23 mouse cellular contexts compared by ENCODE assay signal in the genomic region with DNA sequence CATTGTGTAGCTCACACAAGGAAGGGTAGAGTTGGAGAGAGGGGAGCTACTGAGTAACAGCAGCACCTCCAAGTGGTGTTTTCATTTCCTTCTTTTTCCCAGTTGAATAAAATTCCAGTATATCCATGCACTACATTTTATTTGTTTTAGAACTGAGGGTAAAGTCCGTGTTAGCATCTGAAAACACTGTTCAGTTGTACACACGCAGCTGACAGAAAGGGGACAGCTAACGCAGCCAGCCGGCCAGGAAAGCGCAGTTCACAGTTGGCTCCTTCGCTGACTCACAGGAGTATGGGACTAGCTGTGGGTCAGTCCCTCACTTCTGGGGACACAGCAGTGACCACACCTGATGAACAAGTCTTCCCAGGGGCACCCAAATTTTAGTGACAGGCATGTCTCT. TPM values are rescaled to one million over a fixed set of nuclear protein-coding genes. Genes with fewer than 3 reads are reported as not detected.
DNase-seq lines count a peak whose midpoint lies in the region; ATAC-seq and TF ChIP-seq lines count a peak whose summit lies in the region.
"Had no signal": no experiment of that assay in that cellular context is flagged by ENCODE, and none has a peak within 500 bp of the region (broad histone marks: within the 10 kb centered on the region; RNA-seq: fewer than 3 reads in every experiment).

No protein-coding gene starts in this region.

- no peaks in the 10 kb centered on the region for H3K36me3 ChIP-seq in intestine, postnatal 0 days (ENCODE audit: control insufficient read depth, insufficient read depth)
- H3K36me3 ChIP-seq in intestine, embryonic 16.5 days (ENCODE audit: control insufficient read depth, insufficient read depth, low read length): no peaks in the 10 kb centered on the region
- no peaks in the 10 kb centered on the region for H3K36me3 ChIP-seq in liver, embryonic 16.5 days (ENCODE audit: control insufficient read depth, insufficient read depth)
- no peaks in the 10 kb centered on the region for H3K36me3 ChIP-seq in liver, embryonic 11.5 days (ENCODE audit: control insufficient read depth, insufficient read depth, low read length)
- H3K36me3 ChIP-seq in midbrain, embryonic 10.5 days: no peaks in the 10 kb centered on the region
- no peaks in the 10 kb centered on the region for H3K36me3 ChIP-seq in midbrain, embryonic 15.5 days (replicated peaks)
- H3K36me3 ChIP-seq: forebrain, embryonic 10.5 days; heart, embryonic 10.5 days; heart, embryonic 13.5 days had no signal

- ATAC-seq in intestine, postnatal 0 days: no peak
- no peak for ATAC-seq in intestine, embryonic 16.5 days
- peak; percentile 54 for ATAC-seq in liver, embryonic 16.5 days (ENCODE audit: low read depth)
- no peak for ATAC-seq in liver, embryonic 11.5 days (replicated peaks; ENCODE audit: low FRiP score)
- no peak for ATAC-seq in midbrain, embryonic 15.5 days (replicated peaks)
- ATAC-seq: forebrain, embryonic 13.5 days; forebrain, embryonic 16.5 days; Patski had no signal

- H3K4me2 ChIP-seq in intestine, postnatal 0 days (replicated peaks; ENCODE audit: low read depth): no peak overlapping the region
- no peak overlapping the region for H3K4me2 ChIP-seq in intestine, embryonic 16.5 days (ENCODE audit: low read depth, low read length)
- no peak overlapping the region for H3K4me2 ChIP-seq in liver, embryonic 16.5 days (ENCODE audit: low read depth, low read length)
- no peak overlapping the region for H3K4me2 ChIP-seq in liver, embryonic 11.5 days
- H3K4me2 ChIP-seq in midbrain, embryonic 15.5 days: no peak overlapping the region
- H3K4me2 ChIP-seq: forebrain, embryonic 13.5 days; heart, embryonic 13.5 days had no signal

- H3K4me1 ChIP-seq in intestine, postnatal 0 days (replicated peaks; ENCODE audit: control insufficient read depth, insufficient read depth, low read length): no peaks in the 10 kb centered on the region
- H3K4me1 ChIP-seq in intestine, embryonic 16.5 days (ENCODE audit: control insufficient read depth, insufficient read depth, low read length): no peaks in the 10 kb centered on the region
- no peaks in the 10 kb centered on the region for H3K4me1 ChIP-seq in liver, embryonic 16.5 days (ENCODE audit: control insufficient read depth, low read depth, low read length)
- no peaks in the 10 kb centered on the region for H3K4me1 ChIP-seq in liver, embryonic 11.5 days (replicated peaks; ENCODE audit: control insufficient read depth, insufficient read depth, low read length)
- H3K4me1 ChIP-seq in midbrain, embryonic 10.5 days: peaks cover 23% of the 10 kb centered on the region
- 0 out of 2 replicates have a peak, but pooled peaks cover 2% of the 10 kb centered on the region for H3K4me1 ChIP-seq in midbrain, embryonic 15.5 days
- H3K4me1 ChIP-seq: forebrain, embryonic 13.5 days; heart, embryonic 10.5 days; heart, embryonic 13.5 days had no signal

- WGBS in intestine, postnatal 0 days: 57% methylated on average over 6 of the region's 6 CpGs
- WGBS in intestine, embryonic 16.5 days: 76% methylated on average over 6 of the region's 6 CpGs
- 68% methylated on average over 6 of the region's 6 CpGs for WGBS in liver, embryonic 16.5 days (ENCODE audit: insufficient replicate concordance)
- 77% methylated on average over 6 of the region's 6 CpGs for WGBS in liver, embryonic 11.5 days
- WGBS in midbrain, embryonic 10.5 days: 80% methylated on average over 6 of the region's 6 CpGs
- 76% methylated on average over 6 of the region's 6 CpGs for WGBS in midbrain, embryonic 15.5 days

- H3K9me3 ChIP-seq in intestine, postnatal 0 days (ENCODE audit: control insufficient read depth): no peaks in the 10 kb centered on the region
- H3K9me3 ChIP-seq in intestine, embryonic 16.5 days (ENCODE audit: control insufficient read depth, low read length): no peaks in the 10 kb centered on the region
- H3K9me3 ChIP-seq in liver, embryonic 16.5 days (replicated peaks; ENCODE audit: control insufficient read depth, low read length): no peaks in the 10 kb centered on the region
- H3K9me3 ChIP-seq in liver, embryonic 11.5 days (ENCODE audit: control insufficient read depth, low read length): no peaks in the 10 kb centered on the region
- no peaks in the 10 kb centered on the region for H3K9me3 ChIP-seq in midbrain, embryonic 10.5 days (replicated peaks)
- no peaks in the 10 kb centered on the region for H3K9me3 ChIP-seq in midbrain, embryonic 15.5 days
- H3K9me3 ChIP-seq: forebrain, embryonic 10.5 days; forebrain, embryonic 13.5 days; heart, embryonic 10.5 days; heart, embryonic 13.5 days had no signal

- DNase-seq in liver, embryonic 11.5 days (ENCODE audit: low spot score): no peak
- DNase-seq in midbrain, embryonic 10.5 days (ENCODE audit: low spot score): no peak
- DNase-seq in right cerebral cortex, adult 18-20 months: no peak
- DNase-seq: adrenal gland, postnatal 10 days; adrenal gland, postnatal 36 days; cerebellum, adult 18-20 months; cerebellum, adult 9-10 months; cerebellum, postnatal 14 days; gastrocnemius, postnatal 10 days; gastrocnemius, postnatal 36 days; heart, adult 2 months; heart, postnatal 14 days; heart, postnatal 4 days had no signal

- peak; percentile 19; the same call in 1 of the 2 replicates for TF ChIP-seq CTCF in intestine, postnatal 0 days (IDR thresholded peaks at IDR 0.05; ENCODE audit: low read depth)

- H3K27me3 ChIP-seq in intestine, postnatal 0 days (replicated peaks; ENCODE audit: control insufficient read depth, insufficient read depth, low read length): no peaks in the 10 kb centered on the region
- no peaks in the 10 kb centered on the region for H3K27me3 ChIP-seq in intestine, embryonic 16.5 days (replicated peaks; ENCODE audit: control insufficient read depth, insufficient read depth, low read length)
- H3K27me3 ChIP-seq in liver, embryonic 16.5 days (ENCODE audit: control insufficient read depth, insufficient read depth, low read depth, low read length): no peaks in the 10 kb centered on the region
- H3K27me3 ChIP-seq in liver, embryonic 11.5 days (replicated peaks; ENCODE audit: control insufficient read depth, insufficient read depth, low read length): no peaks in the 10 kb centered on the region
- H3K27me3 ChIP-seq in midbrain, embryonic 10.5 days (ENCODE audit: low read depth, poor library complexity, severe bottlenecking): no peaks in the 10 kb centered on the region
- H3K27me3 ChIP-seq in midbrain, embryonic 15.5 days (replicated peaks): no peaks in the 10 kb centered on the region
- H3K27me3 ChIP-seq: forebrain, embryonic 13.5 days; heart, embryonic 13.5 days; Patski had no signal

- no peak overlapping the region for H3K9ac ChIP-seq in intestine, postnatal 0 days (ENCODE audit: low read depth, low read length)
- no peak overlapping the region for H3K9ac ChIP-seq in intestine, embryonic 16.5 days (ENCODE audit: low read depth, low read length)
- H3K9ac ChIP-seq in liver, embryonic 16.5 days (ENCODE audit: low read depth, low read length): no peak overlapping the region
- H3K9ac ChIP-seq in liver, embryonic 11.5 days (ENCODE audit: low read depth, low read length): no peak overlapping the region
- H3K9ac ChIP-seq in midbrain, embryonic 15.5 days: no peak overlapping the region
- H3K9ac ChIP-seq: forebrain, embryonic 13.5 days; heart, embryonic 13.5 days had no signal

- no peak overlapping the region for H3K27ac ChIP-seq in intestine, postnatal 0 days (ENCODE audit: low read depth, low read length)
- no peak overlapping the region for H3K27ac ChIP-seq in intestine, embryonic 16.5 days (ENCODE audit: low read length)
- no peak overlapping the region for H3K27ac ChIP-seq in liver, embryonic 16.5 days (ENCODE audit: low read length)
- no peak overlapping the region for H3K27ac ChIP-seq in liver, embryonic 11.5 days (ENCODE audit: low read depth, low read length)
- peak overlapping the region; percentile 13; the same call in 1 of the 2 replicates for H3K27ac ChIP-seq in midbrain, embryonic 10.5 days (replicated peaks)
- H3K27ac ChIP-seq in midbrain, embryonic 15.5 days: no peak overlapping the region
- H3K27ac ChIP-seq: forebrain, embryonic 10.5 days; forebrain, embryonic 13.5 days; heart, adult 2 months; heart, embryonic 10.5 days; heart, embryonic 13.5 days had no signal

- H3K4me3 ChIP-seq in intestine, postnatal 0 days (ENCODE audit: low read depth, low read length): no peak overlapping the region
- no peak overlapping the region for H3K4me3 ChIP-seq in intestine, embryonic 16.5 days (ENCODE audit: low read length)
- H3K4me3 ChIP-seq in liver, embryonic 16.5 days (ENCODE audit: low read depth, low read length): no peak overlapping the region
- H3K4me3 ChIP-seq in liver, embryonic 11.5 days (ENCODE audit: low read depth, low read length): no peak overlapping the region
- no peak overlapping the region for H3K4me3 ChIP-seq in midbrain, embryonic 10.5 days
- no peak overlapping the region for H3K4me3 ChIP-seq in midbrain, embryonic 15.5 days
- H3K4me3 ChIP-seq: forebrain, embryonic 10.5 days; forebrain, embryonic 13.5 days; heart, adult 2 months; heart, embryonic 10.5 days; heart, embryonic 13.5 days had no signal

RNA-seq across cellular contexts. Expression of a gene that starts 35.3 kb away (rescaled TPM):
- 1.5 and 1.9 TPM in 2 replicates for polyA plus RNA-seq in intestine, postnatal 0 days (2015; fragmentation: Nextera tagmentation; extraction: Ambion mirVana)
- polyA plus RNA-seq in intestine, embryonic 16.5 days (2015; fragmentation: Nextera tagmentation; extraction: Ambion mirVana): 4.4 and 5.0 TPM in 2 replicates
- polyA plus RNA-seq in liver, embryonic 16.5 days (2015; fragmentation: Nextera tagmentation; extraction: Ambion mirVana): 1.1 and 1.6 TPM in 2 replicates
- 0.85 and 1.1 TPM in 2 replicates for polyA plus RNA-seq in liver, embryonic 11.5 days (2014; fragmentation: Nextera tagmentation; extraction: Ambion mirVana)
- polyA plus RNA-seq in midbrain, embryonic 10.5 days (2016; fragmentation: Nextera tagmentation; extraction: Ambion mirVana): 0.52 and 0.77 TPM in 2 replicates
- polyA plus RNA-seq in midbrain, embryonic 15.5 days (2015; fragmentation: Nextera tagmentation; extraction: Ambion mirVana): 0.32 and 0.56 TPM in 2 replicates

RNA-seq across cellular contexts. Expression of a gene that starts 38.9 kb away (rescaled TPM):
- polyA plus RNA-seq in intestine, postnatal 0 days (2015; fragmentation: Nextera tagmentation; extraction: Ambion mirVana): 11.2 and 11.3 TPM in 2 replicates
- polyA plus RNA-seq in intestine, embryonic 16.5 days (2015; fragmentation: Nextera tagmentation; extraction: Ambion mirVana): 15.8 and 16.2 TPM in 2 replicates
- polyA plus RNA-seq in liver, embryonic 16.5 days (2015; fragmentation: Nextera tagmentation; extraction: Ambion mirVana): 1.3 and 1.7 TPM in 2 replicates
- 8.6 and 9.2 TPM in 2 replicates for polyA plus RNA-seq in liver, embryonic 11.5 days (2014; fragmentation: Nextera tagmentation; extraction: Ambion mirVana)
- polyA plus RNA-seq in midbrain, embryonic 10.5 days (2016; fragmentation: Nextera tagmentation; extraction: Ambion mirVana): 29.3 and 30.9 TPM in 2 replicates
- 65.1 and 69.5 TPM in 2 replicates for polyA plus RNA-seq in midbrain, embryonic 15.5 days (2015; fragmentation: Nextera tagmentation; extraction: Ambion mirVana)
